Mouse (Mus musculus) thymus, postnatal 36 days (tissue): ENCODE data around the gene Gk5.
"Not testable (repeated sequence)": the region's sequence is repeated elsewhere in the genome, so short reads cannot be mapped to it uniquely, and the experiment has no call there.

Experiments used
- DNase-seq, 2 experiments: peaks; one replicate each; pipeline ENCODE4 v3.0.0; 2022; ENCODE audit warnings: mixed read lengths in 2 of 2

Gk5 gene

GRCm38 (mm10) chr9:96118861-96119772 is at the start of gene Gk5:
Gene Gk5, plus strand, starts transcription at chr9:96119362.
- DNase-seq: peak; percentile 97 to 99

- no peak for DNase-seq
These were observed 40.3 kb upstream of the Gk5 start for GRCm38 (mm10) chr9:96078752-96079315.

GRCm38 (mm10) chr9:96085293-96085692 is 33.9 kb upstream of the Gk5 start:
- no peak for DNase-seq

- DNase-seq: no peak
These were observed 31.5 kb upstream of the Gk5 start for GRCm38 (mm10) chr9:96087671-96088070.

- DNase-seq: not testable (repeated sequence)
These were observed 30.7 kb upstream of the Gk5 start for GRCm38 (mm10) chr9:96088456-96088855.

GRCm38 (mm10) chr9:96092637-96093036 is 26.5 kb upstream of the Gk5 start:
- not testable (repeated sequence) for DNase-seq

- DNase-seq: no peak
These were observed 25.9 kb upstream of the Gk5 start for GRCm38 (mm10) chr9:96093221-96093620.

- no peak for DNase-seq
These were observed 24.8 kb upstream of the Gk5 start for GRCm38 (mm10) chr9:96094341-96094740.

GRCm38 (mm10) chr9:96095192-96095591 is 24.0 kb upstream of the Gk5 start:
- DNase-seq: no peak

- DNase-seq: no peak
These were observed 16.3 kb upstream of the Gk5 start for GRCm38 (mm10) chr9:96102846-96103245.

GRCm38 (mm10) chr9:96112879-96113361 is 6.2 kb upstream of the Gk5 start:
- no peak for DNase-seq

- DNase-seq: no peak
These were observed 2.4 kb upstream of the Gk5 start for GRCm38 (mm10) chr9:96116801-96117200.

GRCm38 (mm10) chr9:96118216-96118615 is 946 bp upstream of the Gk5 start:
- DNase-seq: no peak

- no peak for DNase-seq
These were observed 8.8 kb downstream of the Gk5 start for GRCm38 (mm10) chr9:96127972-96128371.

GRCm38 (mm10) chr9:96132956-96133603 is 13.9 kb downstream of the Gk5 start:
- DNase-seq: no peak

- DNase-seq: no peak
These were observed 15.3 kb downstream of the Gk5 start for GRCm38 (mm10) chr9:96134470-96134869.

GRCm38 (mm10) chr9:96134916-96135315 is 15.8 kb downstream of the Gk5 start:
- DNase-seq: no peak

- DNase-seq: peak in 1 of 2 experiments; percentile 36
These were observed 16.3 kb downstream of the Gk5 start for GRCm38 (mm10) chr9:96135461-96135860.

GRCm38 (mm10) chr9:96138958-96139357 is 19.8 kb downstream of the Gk5 start:
- no peak for DNase-seq

GRCm38 (mm10) chr9:96139876-96140275 is 20.7 kb downstream of the Gk5 start:
- DNase-seq: no peak

- no peak for DNase-seq
These were observed 21.8 kb downstream of the Gk5 start for GRCm38 (mm10) chr9:96140931-96141330.

GRCm38 (mm10) chr9:96142499-96142898 is 23.3 kb downstream of the Gk5 start:
- no peak for DNase-seq

- DNase-seq: no peak
These were observed 24.5 kb downstream of the Gk5 start for GRCm38 (mm10) chr9:96143633-96144032.

GRCm38 (mm10) chr9:96144883-96145282 is 25.7 kb downstream of the Gk5 start:
- DNase-seq: no peak
